Mouse (Mus musculus) olfactory bulb, adult 2 months (tissue): Measurements from ENCODE around the gene Nbea.

ENCODE experiments used
- CTCF ChIP-seq: fragments of 200-500 bp; IDR thresholded peaks from 2 replicates; pipeline ENCODE4 v1.5.1; 2012; ENCODE audit warnings: low read depth, mild to moderate bottlenecking, low read length, moderate library complexity; ENCODE audit not compliant: insufficient read depth
- POLR2A ChIP-seq: fragments of 200-500 bp; IDR thresholded peaks from 2 replicates; pipeline ENCODE4 v1.6.1; 2012; ENCODE audit warnings: mild to moderate bottlenecking, low read depth, low read length, moderate library complexity; ENCODE audit not compliant: insufficient read depth

DNA sequence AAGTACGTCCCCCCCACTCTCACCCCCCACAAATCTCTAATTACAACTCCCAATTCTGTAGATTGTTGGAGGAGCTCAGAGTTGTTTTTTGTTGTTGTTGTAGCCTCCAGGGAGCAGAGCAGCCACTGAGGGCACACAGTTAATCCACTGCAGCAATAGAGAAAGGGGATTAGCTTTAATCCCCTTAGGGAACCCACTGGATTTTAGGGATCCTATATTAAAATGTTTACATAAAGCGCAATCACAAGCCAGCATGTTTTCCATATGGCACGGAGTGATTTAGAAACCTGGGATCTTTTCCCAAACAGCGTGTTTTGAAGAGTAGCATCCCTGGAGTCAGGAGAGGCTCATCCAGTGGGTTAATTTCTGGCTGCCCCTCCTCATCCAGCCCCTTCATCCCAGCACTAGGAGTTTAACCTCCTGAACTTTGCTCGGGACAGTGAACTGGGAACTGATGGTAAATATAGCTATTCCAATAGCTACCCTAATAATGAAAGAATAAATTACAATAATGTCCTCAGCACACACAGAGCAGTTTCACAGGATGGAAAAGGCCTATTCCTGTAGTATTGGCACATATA lies 394.8 kb downstream of the Nbea start:
- TF ChIP-seq POLR2A (no peak), CTCF (no peak)
